Mouse (Mus musculus): ENCODE results near the gene Tmem232.
"Not testable (repeated sequence)": the region's sequence is repeated elsewhere in the genome, so short reads cannot be mapped to it uniquely, and the experiment has no call there.

The Tmem232 gene

DNA sequence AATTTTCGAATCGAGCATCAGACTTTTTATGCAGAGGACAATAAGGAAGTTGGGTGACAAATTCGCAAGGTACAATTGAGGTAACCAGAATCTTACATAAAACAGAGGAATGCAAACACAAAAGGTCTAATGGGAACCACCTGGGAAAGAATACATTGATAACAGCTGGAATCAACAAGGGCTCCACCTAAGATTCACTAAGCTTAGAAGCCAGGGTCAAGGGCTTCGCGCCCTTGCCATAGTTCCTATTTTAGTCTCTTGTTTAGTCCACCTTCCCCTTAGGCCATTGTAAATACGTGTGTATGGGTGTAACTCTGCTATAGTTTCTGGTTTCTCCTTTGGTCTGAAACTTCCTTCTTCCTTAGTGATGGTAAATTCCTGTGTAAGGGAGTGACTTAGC is 318.9 kb downstream of the Tmem232 start:
- DNase-seq (ENCODE audit: low spot score) = not testable (repeated sequence)
